Mouse (Mus musculus): Measurements from ENCODE around the gene Gm49322.
A peak's percentile ranks its signal among the peaks of the same experiment; 100 is the strongest.

The Gm49322 gene

GRCm38 (mm10) chr10:80584045-80584488 is 21.8 kb upstream of the Gm49322 start:
- DNase-seq (ENCODE audit: low spot score), result no peak

GRCm38 (mm10) chr10:80584642-80585552 is 20.9 kb upstream of the Gm49322 start:
- no peak for DNase-seq (ENCODE audit: low spot score)

- no peak for DNase-seq (ENCODE audit: low spot score)
Observed at GRCm38 (mm10) chr10:80585581-80585980, 20.2 kb upstream of the Gm49322 start.

- no peak for DNase-seq (ENCODE audit: low spot score)
Observed at GRCm38 (mm10) chr10:80586407-80587304, 19.2 kb upstream of the Gm49322 start.

- DNase-seq (ENCODE audit: low spot score), result no peak
Observed at GRCm38 (mm10) chr10:80587305-80587657, 18.5 kb upstream of the Gm49322 start.

GRCm38 (mm10) chr10:80589127-80589878 is 16.5 kb upstream of the Gm49322 start:
- DNase-seq (ENCODE audit: low spot score), result no peak

- DNase-seq (ENCODE audit: low spot score), result peak; percentile 89
Observed at GRCm38 (mm10) chr10:80589879-80590854, 15.7 kb upstream of the Gm49322 start, which contains the start of gene Abhd17a. Gene Abhd17a, minus strand, starts transcription at chr10:80590341.

GRCm38 (mm10) chr10:80596318-80596717 is 9.5 kb upstream of the Gm49322 start:
- DNase-seq (ENCODE audit: low spot score), result no peak

GRCm38 (mm10) chr10:80602698-80603325 is 3.0 kb upstream of the Gm49322 start, which contains the start of the genes Scamp4 and Adat3:
Gene Scamp4, plus strand, starts transcription at chr10:80602872.
Gene Adat3, plus strand, starts transcription at chr10:80602880.
- peak; percentile 72 for DNase-seq (ENCODE audit: low spot score)

GRCm38 (mm10) chr10:80603364-80603763 is 2.5 kb upstream of the Gm49322 start:
- no peak for DNase-seq (ENCODE audit: low spot score)

GRCm38 (mm10) chr10:80604001-80604509 is 1.8 kb upstream of the Gm49322 start:
- DNase-seq (ENCODE audit: low spot score), result no peak

- no peak for DNase-seq (ENCODE audit: low spot score)
Observed at GRCm38 (mm10) chr10:80604988-80605387, 833 bp upstream of the Gm49322 start.

- no peak for DNase-seq (ENCODE audit: low spot score)
Observed at GRCm38 (mm10) chr10:80606306-80606705, 485 bp downstream of the Gm49322 start.

- no peak for DNase-seq (ENCODE audit: low spot score)
Observed at GRCm38 (mm10) chr10:80606737-80607350, 1.0 kb downstream of the Gm49322 start.

GRCm38 (mm10) chr10:80608435-80608834 is 2.6 kb downstream of the Gm49322 start:
- DNase-seq (ENCODE audit: low spot score), result no peak

- DNase-seq (ENCODE audit: low spot score), result no peak
Observed at GRCm38 (mm10) chr10:80609269-80609924, 3.6 kb downstream of the Gm49322 start.

GRCm38 (mm10) chr10:80610116-80610785 is 4.4 kb downstream of the Gm49322 start:
- DNase-seq (ENCODE audit: low spot score), result no peak

- DNase-seq (ENCODE audit: low spot score), result no peak
Observed at GRCm38 (mm10) chr10:80611024-80611423, 5.2 kb downstream of the Gm49322 start.
